Mouse (Mus musculus) kidney, embryonic 14.5 days (tissue): ENCODE measurements around the gene Htatip2. TPM values are rescaled to one million over a fixed set of nuclear protein-coding genes. Genes with fewer than 3 reads are reported as not detected.

Experiments used
- ATAC-seq: fragments of 200-750 bp; cut with Nextera tagmentation; 2 replicates; pipeline ENCODE4 v1.8.0; 2017; ENCODE audit warnings: moderate number of reproducible peaks, mild to moderate bottlenecking, moderate TSS enrichment, moderate library complexity; ENCODE audit not compliant: low FRiP score, low TSS enrichment
- H3K27ac ChIP-seq: fragments of 300-500 bp; sonication (generic); 2 replicates; pipeline ENCODE4 v1.5.1; 2014; ENCODE audit warnings: low read depth, mild to moderate bottlenecking, low read length, moderate library complexity, mixed read lengths
- H3K27me3 ChIP-seq: fragments of 300-500 bp; sonication (generic); 2 replicates; pipeline ENCODE4 v1.6.1; 2014; ENCODE audit warnings: mild to moderate bottlenecking, low read length; ENCODE audit not compliant: control insufficient read depth, insufficient read depth
- H3K36me3 ChIP-seq: fragments of 300-500 bp; sonication (generic); 2 replicates; pipeline ENCODE4 v1.6.1; 2014; ENCODE audit warnings: low read length, mixed read lengths; ENCODE audit not compliant: control insufficient read depth, insufficient read depth
- H3K4me1 ChIP-seq: fragments of 300-500 bp; sonication (generic); 2 replicates; pipeline ENCODE4 v1.6.1; 2014; ENCODE audit warnings: low read length, mixed read lengths; ENCODE audit not compliant: control insufficient read depth, insufficient read depth
- H3K4me2 ChIP-seq: fragments of 300-500 bp; sonication (generic); replicated peaks from 2 replicates; pipeline ENCODE4 v1.6.1; 2014; ENCODE audit warnings: low read depth, mild to moderate bottlenecking, low read length
- H3K4me3 ChIP-seq: fragments of 300-500 bp; sonication (generic); 2 replicates; pipeline ENCODE4 v1.5.1; 2014; ENCODE audit warnings: mild to moderate bottlenecking, low read length
- H3K9ac ChIP-seq: fragments of 300-500 bp; sonication (generic); 2 replicates; pipeline ENCODE4 v1.6.1; 2014; ENCODE audit warnings: low read depth, mild to moderate bottlenecking, low read length, moderate library complexity
- H3K9me3 ChIP-seq: fragments of 300-500 bp; sonication (generic); 2 replicates; pipeline ENCODE4 v1.6.1; 2016; ENCODE audit warnings: low read length; ENCODE audit not compliant: control insufficient read depth
- WGBS: fragments of 180-500 bp; shearing (Covaris S2); extraction: QIAGEN DNeasy Blood & Tissue Kit; methylation state at CpG from one replicate; pipeline ENCODE4 v1.1.7; 2014; 5-methylcytosine and 5-hydroxymethylcytosine counted together
- polyA plus RNA-seq: library from polyadenylated mRNA; unstranded; fragments of >200 nt; fragmentation: Nextera tagmentation; extraction: Ambion mirVana; gene quantifications from 2 replicates; pipeline ENCODE4 v1.2.1, GENCODE M21; 2014

Htatip2 gene
- polyA plus RNA-seq, 1 experiment from 2014 or later: 6.8 TPM

- Histone ChIP-seq H3K4me1 (peaks cover 12% of the 10 kb centered on the region; the same call in 1 of the 2 replicates), H3K9ac (peak within 1 kb of the TSS; percentile 89), H3K4me2 (peak within 1 kb of the TSS; percentile 89), H3K27me3 (no peaks in the 10 kb centered on the region), H3K27ac (peak within 1 kb of the TSS; percentile 69; the same call in 1 of the 2 replicates), H3K36me3 (peaks cover 19% of the 10 kb centered on the region), H3K9me3 (no peaks in the 10 kb centered on the region), H3K4me3 (peak within 1 kb of the TSS; percentile 76)
- peak; percentile 96 for ATAC-seq
- WGBS: under 1% methylated on average over 74 of the region's 92 CpGs
These were observed 19.4 kb downstream of the Htatip2 start, which contains the start of gene Prmt3 for GRCm38 (mm10) chr7:49778114-49778901. TSS of gene Prmt3 (plus strand) at chr7:49778346.

- Histone ChIP-seq H3K27me3 (no peaks in the 10 kb centered on the region), H3K36me3 (peaks cover 23% of the 10 kb centered on the region), H3K4me3 (peak overlapping the region; percentile 76), H3K4me1 (peaks cover 12% of the 10 kb centered on the region; the same call in 1 of the 2 replicates), H3K27ac (no peak overlapping the region; the same call in 1 of the 2 replicates), H3K4me2 (peak overlapping the region; percentile 89), H3K9ac (peak overlapping the region; percentile 89), H3K9me3 (no peaks in the 10 kb centered on the region)
- ATAC-seq: no peak
- 71% methylated on average over 12 of the region's 12 CpGs for WGBS
These were observed 20.1 kb downstream of the Htatip2 start for GRCm38 (mm10) chr7:49778904-49779615.

GRCm38 (mm10) chr7:49783017-49783416 is 24.1 kb downstream of the Htatip2 start:
- Histone ChIP-seq H3K27ac (no peak overlapping the region), H3K4me2 (no peak overlapping the region), H3K4me3 (no peak overlapping the region), H3K36me3 (peaks cover 47% of the 10 kb centered on the region), H3K27me3 (no peaks in the 10 kb centered on the region), H3K9ac (no peak overlapping the region), H3K4me1 (peaks cover 12% of the 10 kb centered on the region; the same call in 1 of the 2 replicates), H3K9me3 (no peaks in the 10 kb centered on the region)
- WGBS: 100% methylated on average over 2 of the region's 2 CpGs
- ATAC-seq: no peak

- no peak overlapping the region for H3K4me3 ChIP-seq
- no peak overlapping the region for H3K4me2 ChIP-seq
- H3K9ac ChIP-seq: no peak overlapping the region
- H3K27ac ChIP-seq: no peak overlapping the region
- H3K4me1 ChIP-seq: no peaks in the 10 kb centered on the region
- H3K36me3 ChIP-seq: peaks cover 58% of the 10 kb centered on the region
- ATAC-seq: no peak
- no peaks in the 10 kb centered on the region for H3K27me3 ChIP-seq
- no peaks in the 10 kb centered on the region for H3K9me3 ChIP-seq
- WGBS: 93% methylated on average over 7 of the region's 7 CpGs
These were observed 26.2 kb downstream of the Htatip2 start for GRCm38 (mm10) chr7:49785141-49785540.

- H3K4me3 ChIP-seq: no peak overlapping the region
- no peak overlapping the region for H3K27ac ChIP-seq
- WGBS: 46% methylated on average over 12 of the region's 12 CpGs
- H3K36me3 ChIP-seq: peaks cover 62% of the 10 kb centered on the region
- no peak overlapping the region for H3K4me2 ChIP-seq
- no peaks in the 10 kb centered on the region for H3K4me1 ChIP-seq
- no peaks in the 10 kb centered on the region for H3K9me3 ChIP-seq
- H3K27me3 ChIP-seq: no peaks in the 10 kb centered on the region
- peak; percentile 77 for ATAC-seq
- H3K9ac ChIP-seq: no peak overlapping the region
These were observed 27.9 kb downstream of the Htatip2 start for GRCm38 (mm10) chr7:49786618-49787382.

- Histone ChIP-seq H3K36me3 (peaks cover 57% of the 10 kb centered on the region), H3K9me3 (no peaks in the 10 kb centered on the region), H3K27me3 (no peaks in the 10 kb centered on the region), H3K4me1 (no peaks in the 10 kb centered on the region), H3K27ac (no peak overlapping the region), H3K4me2 (no peak overlapping the region), H3K9ac (no peak overlapping the region), H3K4me3 (no peak overlapping the region)
- WGBS: 73% methylated on average over 3 of the region's 3 CpGs
- ATAC-seq: no peak; the same call in 1 of the 2 replicates
These were observed 28.4 kb downstream of the Htatip2 start for GRCm38 (mm10) chr7:49787383-49787645.

GRCm38 (mm10) chr7:49794304-49794703 is 35.4 kb downstream of the Htatip2 start:
- H3K4me1 ChIP-seq: no peaks in the 10 kb centered on the region
- no peak overlapping the region for H3K27ac ChIP-seq
- no peak overlapping the region for H3K4me3 ChIP-seq
- H3K27me3 ChIP-seq: no peaks in the 10 kb centered on the region
- peaks cover 58% of the 10 kb centered on the region for H3K36me3 ChIP-seq
- no peak overlapping the region for H3K4me2 ChIP-seq
- no peaks in the 10 kb centered on the region for H3K9me3 ChIP-seq
- ATAC-seq: no peak
- no peak overlapping the region for H3K9ac ChIP-seq
- WGBS: 85% methylated on average over 2 of the region's 2 CpGs

GRCm38 (mm10) chr7:49797171-49797570 is 38.3 kb downstream of the Htatip2 start:
- 72% methylated on average over 1 of the region's 1 CpGs for WGBS
- Histone ChIP-seq H3K4me2 (no peak overlapping the region), H3K4me1 (no peaks in the 10 kb centered on the region), H3K27ac (no peak overlapping the region), H3K9me3 (no peaks in the 10 kb centered on the region), H3K27me3 (no peaks in the 10 kb centered on the region), H3K4me3 (no peak overlapping the region), H3K36me3 (peaks cover 60% of the 10 kb centered on the region), H3K9ac (no peak overlapping the region)
- no peak for ATAC-seq
